In genomic region chr9:56032219-56032618, GRCm38 (mm10) we compare ENCODE assay signal across 21 mouse cellular contexts. TPM values are rescaled to one million over a fixed set of nuclear protein-coding genes. Genes with fewer than 3 reads are reported as not detected.
"Had no signal": no experiment of that assay in that cellular context is flagged by ENCODE, and none has a peak within 500 bp of the region (broad histone marks: within the 10 kb centered on the region; RNA-seq: fewer than 3 reads in every experiment).

No protein-coding gene starts in this region.

- H3K9me3 ChIP-seq: kidney, embryonic 15.5 days; limb, embryonic 15.5 days; liver, embryonic 12.5 days; lung, embryonic 15.5 days; midbrain, embryonic 13.5 days had no signal

- H3K27ac ChIP-seq: kidney, embryonic 15.5 days; limb, embryonic 15.5 days; liver, embryonic 12.5 days; lung, embryonic 15.5 days; midbrain, embryonic 13.5 days had no signal

- H3K4me3 ChIP-seq: kidney, embryonic 15.5 days; limb, embryonic 15.5 days; liver, embryonic 12.5 days; lung, embryonic 15.5 days; midbrain, embryonic 13.5 days had no signal

- H3K4me2 ChIP-seq: kidney, embryonic 15.5 days; limb, embryonic 15.5 days; liver, embryonic 12.5 days; lung, embryonic 15.5 days; midbrain, embryonic 13.5 days had no signal

- H3K36me3 ChIP-seq: kidney, embryonic 15.5 days; limb, embryonic 15.5 days; liver, embryonic 12.5 days; lung, embryonic 15.5 days; midbrain, embryonic 13.5 days had no signal

- ATAC-seq: intestine, embryonic 16.5 days; liver, embryonic 12.5 days; midbrain, embryonic 13.5 days had no signal

- H3K4me1 ChIP-seq: kidney, embryonic 15.5 days; limb, embryonic 15.5 days; liver, embryonic 12.5 days; lung, embryonic 15.5 days; midbrain, embryonic 13.5 days had no signal

- H3K9ac ChIP-seq: kidney, embryonic 15.5 days; limb, embryonic 15.5 days; liver, embryonic 12.5 days; lung, embryonic 15.5 days; midbrain, embryonic 13.5 days had no signal

- DNase-seq: kidney, adult 2 months; kidney, postnatal 14 days; right cerebral cortex, postnatal 25 days; thymus, adult 2 months; thymus, postnatal 25 days had no signal

- H3K27me3 ChIP-seq: kidney, embryonic 15.5 days; limb, embryonic 15.5 days; liver, embryonic 12.5 days; lung, embryonic 15.5 days; midbrain, embryonic 13.5 days had no signal

RNA-seq across cellular contexts. Expression of gene 4930563M21Rik, which starts 21.9 kb away (rescaled TPM):
- total RNA-seq: layer of hippocampus, postnatal 25 days; left cerebral cortex, adult 8-10 months; left cerebral cortex, postnatal 25 days; megakaryocyte progenitor cell, adult 5-6 weeks; midbrain, postnatal 0 days had no signal
- polyA plus RNA-seq: intestine, embryonic 16.5 days; kidney, adult 2 months; kidney, embryonic 15.5 days; limb, embryonic 15.5 days; liver, embryonic 12.5 days; liver, embryonic 16.5 days; lung, embryonic 15.5 days; midbrain, embryonic 13.5 days; midbrain, postnatal 0 days; neural tube, embryonic 14.5 days; small intestine, adult 2 months; stomach, embryonic 16.5 days; thymus, adult 2 months; urinary bladder, adult 2 months had no signal
